Mouse (Mus musculus) hindbrain, embryonic 11.5 days (tissue): ENCODE results near the gene Adcy2. TPM values are rescaled to one million over a fixed set of nuclear protein-coding genes. Genes with fewer than 3 reads are reported as not detected.

ENCODE experiments used
- ATAC-seq: fragments of 200-750 bp; cut with Nextera tagmentation; 2 replicates; pipeline ENCODE4 v1.8.0; 2017; ENCODE audit warnings: mild to moderate bottlenecking, moderate TSS enrichment, moderate library complexity; ENCODE audit not compliant: low FRiP score
- DNase-seq: peaks from one replicate; pipeline ENCODE4 v3.0.0-alpha.2; 2015; ENCODE audit warnings: low spot score
- H3K27ac ChIP-seq: fragments of 300-500 bp; sonication (generic); 2 replicates; pipeline ENCODE4 v1.5.1; 2014; ENCODE audit warnings: mild to moderate bottlenecking, low read depth, low read length
- H3K27me3 ChIP-seq: fragments of 300-500 bp; sonication (generic); 2 replicates; pipeline ENCODE4 v1.6.1; 2014; ENCODE audit warnings: mild to moderate bottlenecking, low read length, moderate library complexity, mixed read lengths; ENCODE audit not compliant: control insufficient read depth, insufficient read depth
- H3K36me3 ChIP-seq: fragments of 300-500 bp; sonication (generic); 2 replicates; pipeline ENCODE4 v1.6.1; 2014; ENCODE audit warnings: mild to moderate bottlenecking, low read length, moderate library complexity, mixed read lengths; ENCODE audit not compliant: control insufficient read depth, insufficient read depth
- H3K4me1 ChIP-seq: fragments of 300-500 bp; sonication (generic); replicated peaks from 2 replicates; pipeline ENCODE4 v1.6.1; 2014; ENCODE audit warnings: low read length, mixed read lengths; ENCODE audit not compliant: control insufficient read depth, insufficient read depth
- H3K4me2 ChIP-seq: fragments of 300-500 bp; sonication (generic); replicated peaks from 2 replicates; pipeline ENCODE4 v1.6.1; 2014; ENCODE audit warnings: mild to moderate bottlenecking, low read depth, low read length
- H3K4me3 ChIP-seq: fragments of 300-500 bp; sonication (generic); 2 replicates; pipeline ENCODE4 v1.5.1; 2014; ENCODE audit warnings: low read depth, low read length
- H3K9ac ChIP-seq: fragments of 300-500 bp; sonication (generic); 2 replicates; pipeline ENCODE4 v1.6.1; 2014; ENCODE audit warnings: low read depth, low read length
- H3K9me3 ChIP-seq: fragments of 300-500 bp; sonication (generic); 2 replicates; pipeline ENCODE4 v1.6.1; 2016; ENCODE audit warnings: low read length; ENCODE audit not compliant: control insufficient read depth
- WGBS: fragments of 180-500 bp; shearing (Covaris S2); extraction: QIAGEN DNeasy Blood & Tissue Kit; methylation state at CpG from one replicate; pipeline ENCODE4 v1.1.7; 2014; 5-methylcytosine and 5-hydroxymethylcytosine counted together
- polyA plus RNA-seq: library from polyadenylated mRNA; unstranded; fragments of >200 nt; fragmentation: Nextera tagmentation; extraction: Ambion mirVana; gene quantifications from 2 replicates; pipeline ENCODE4 v1.2.1, GENCODE M21; 2014

Adcy2 gene
- polyA plus RNA-seq, 1 experiment from 2014 or later: 3.3 TPM

DNA sequence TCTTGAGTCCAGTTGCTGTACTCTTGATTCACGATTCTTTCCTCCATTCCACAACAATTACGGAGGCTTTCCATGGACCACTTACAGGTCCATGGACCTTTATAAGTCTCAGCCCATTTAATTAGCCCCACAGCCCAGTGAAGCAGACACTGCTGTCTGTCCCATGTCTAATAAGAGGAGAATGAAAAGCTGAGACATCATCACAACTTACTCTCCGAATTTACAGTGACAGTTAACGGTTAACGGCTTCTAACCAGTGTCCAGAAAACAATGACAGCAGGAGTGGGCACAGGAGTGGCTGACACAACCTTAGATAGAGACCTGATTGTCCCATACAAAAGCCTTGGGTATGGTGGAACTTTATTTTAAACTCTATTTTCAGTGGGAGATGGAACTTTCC is 253.9 kb downstream of the Adcy2 start:
- 97% methylated on average over 5 of the region's 5 CpGs for WGBS
- no peak overlapping the region for H3K4me2 ChIP-seq
- ATAC-seq (no peak), DNase-seq (no peak)
- H3K4me1 ChIP-seq: no peaks in the 10 kb centered on the region
- no peak overlapping the region for H3K4me3 ChIP-seq
- no peaks in the 10 kb centered on the region for H3K9me3 ChIP-seq
- H3K27ac ChIP-seq: no peak overlapping the region
- H3K27me3 ChIP-seq: no peaks in the 10 kb centered on the region
- H3K9ac ChIP-seq: no peak overlapping the region
- no peaks in the 10 kb centered on the region for H3K36me3 ChIP-seq

DNA sequence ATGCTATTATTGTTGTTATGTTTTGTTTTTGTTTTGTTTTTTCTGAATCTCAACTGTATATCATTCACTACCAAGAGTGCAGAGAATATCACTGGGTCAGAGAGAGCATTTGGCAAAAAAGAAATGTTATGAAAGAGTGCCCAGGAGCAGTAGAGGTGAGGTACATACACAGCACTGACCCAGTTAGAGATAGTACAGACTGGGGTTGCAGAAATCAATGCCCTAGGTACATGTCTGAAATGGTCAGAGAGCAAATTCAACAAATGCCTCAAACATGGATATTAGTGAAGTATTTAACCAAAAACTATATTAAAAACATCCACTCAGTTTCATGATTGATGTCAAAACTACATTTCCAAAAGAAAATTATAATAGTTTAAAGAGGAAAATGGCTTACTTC is 286.7 kb downstream of the Adcy2 start:
- Histone ChIP-seq H3K4me2 (no peak overlapping the region), H3K27me3 (no peaks in the 10 kb centered on the region), H3K4me1 (no peaks in the 10 kb centered on the region), H3K36me3 (no peaks in the 10 kb centered on the region), H3K9me3 (no peaks in the 10 kb centered on the region), H3K27ac (no peak overlapping the region), H3K9ac (no peak overlapping the region), H3K4me3 (no peak overlapping the region)
- DNase-seq (no peak), ATAC-seq (no peak)

DNA sequence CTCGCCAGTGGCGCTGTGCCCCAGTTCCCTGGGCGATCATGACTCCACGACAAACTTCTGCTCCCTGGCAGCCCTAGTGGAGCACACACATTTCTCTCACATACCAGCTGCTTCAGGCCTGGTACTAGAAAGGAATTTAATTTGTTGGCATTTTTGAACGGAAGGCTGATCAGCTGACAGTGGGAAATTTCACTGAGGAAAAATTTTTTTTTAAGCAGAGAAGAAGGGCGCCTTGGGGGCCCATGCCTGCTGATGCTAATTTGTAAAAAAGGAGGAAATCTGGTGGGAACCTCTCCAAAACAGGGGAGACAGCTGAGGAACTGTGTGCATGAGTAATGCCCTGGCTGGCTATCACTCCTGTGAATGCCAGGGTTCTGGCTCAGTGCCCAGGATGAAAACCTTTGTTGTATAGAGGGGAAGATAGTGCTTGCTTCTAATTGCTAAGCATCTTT is 292.0 kb downstream of the Adcy2 start:
- no peaks in the 10 kb centered on the region for H3K9me3 ChIP-seq
- DNase-seq: no peak
- H3K4me3 ChIP-seq: no peak overlapping the region
- no peaks in the 10 kb centered on the region for H3K4me1 ChIP-seq
- no peak overlapping the region for H3K9ac ChIP-seq
- 90% methylated on average over 6 of the region's 6 CpGs for WGBS
- no peak overlapping the region for H3K27ac ChIP-seq
- ATAC-seq: no peak
- no peak overlapping the region for H3K4me2 ChIP-seq
- H3K36me3 ChIP-seq: no peaks in the 10 kb centered on the region
- no peaks in the 10 kb centered on the region for H3K27me3 ChIP-seq

DNA sequence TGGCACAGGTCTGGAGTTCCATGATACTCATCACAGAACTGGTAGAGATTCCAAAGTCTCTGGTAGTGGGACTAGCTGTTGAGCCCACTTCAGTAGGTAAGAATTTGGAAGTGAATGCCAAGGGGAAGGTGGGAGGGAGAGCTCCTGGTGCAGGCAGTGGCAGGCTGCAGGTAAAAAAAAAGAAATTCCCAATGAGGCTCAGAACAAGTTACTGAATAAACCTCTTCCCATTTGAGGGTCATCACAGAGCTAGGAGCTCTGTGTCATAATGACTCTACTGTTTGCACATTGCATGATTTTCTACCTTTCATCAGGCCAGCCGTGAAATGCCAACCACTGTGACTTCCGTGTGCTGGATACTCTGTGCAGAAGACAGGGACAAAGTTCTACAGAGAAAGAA is 314.4 kb downstream of the Adcy2 start:
- Histone ChIP-seq H3K27me3 (no peaks in the 10 kb centered on the region), H3K4me1 (no peaks in the 10 kb centered on the region), H3K36me3 (no peaks in the 10 kb centered on the region), H3K4me2 (no peak overlapping the region), H3K9me3 (no peaks in the 10 kb centered on the region), H3K9ac (no peak overlapping the region), H3K4me3 (no peak overlapping the region), H3K27ac (no peak overlapping the region)
- DNase-seq (no peak), ATAC-seq (no peak)
- 96% methylated on average over 2 of the region's 2 CpGs for WGBS

DNA sequence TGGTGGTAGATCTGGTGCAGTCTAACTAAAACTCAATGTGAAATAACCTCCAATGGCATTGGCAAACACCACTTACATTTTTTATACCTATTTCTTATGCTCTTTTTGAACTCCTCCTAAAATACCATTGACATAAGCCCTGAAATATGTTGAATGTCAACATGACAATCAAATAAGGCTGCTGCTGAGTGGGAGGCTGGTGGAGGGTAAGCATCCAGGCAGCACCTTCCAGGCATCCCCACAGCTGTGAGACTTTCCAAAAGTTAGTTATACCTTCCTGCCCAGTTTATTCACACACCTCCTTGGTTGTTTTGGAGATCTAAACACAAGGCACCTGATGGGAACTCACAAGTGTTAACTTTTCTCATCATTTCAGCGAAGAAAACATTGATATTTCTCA is 318.9 kb downstream of the Adcy2 start:
- WGBS: 74% methylated on average over 1 of the region's 1 CpGs
- no peak overlapping the region for H3K27ac ChIP-seq

DNA sequence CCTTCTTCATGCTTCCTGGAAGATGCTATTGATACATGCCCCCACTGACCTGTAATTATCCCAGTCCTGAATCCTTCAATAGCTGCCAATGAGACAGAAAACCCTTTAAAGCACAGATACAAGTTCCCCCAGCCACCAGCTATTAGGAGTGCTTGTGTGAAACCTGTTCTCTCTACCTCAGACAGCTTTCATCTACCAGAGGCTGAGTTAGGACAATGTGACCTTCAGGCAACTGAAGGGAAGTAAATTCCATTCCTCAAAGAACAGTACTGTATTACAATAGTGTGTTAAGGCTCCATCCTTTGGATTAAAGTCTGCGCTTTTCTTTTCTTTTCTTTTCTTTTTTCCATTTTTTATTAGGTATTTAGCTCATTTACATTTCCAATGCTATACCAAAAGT is 356.6 kb downstream of the Adcy2 start:
- Histone ChIP-seq H3K9me3 (no peaks in the 10 kb centered on the region), H3K36me3 (no peaks in the 10 kb centered on the region), H3K27ac (no peak overlapping the region), H3K27me3 (no peaks in the 10 kb centered on the region), H3K4me2 (no peak overlapping the region), H3K4me1 (no peaks in the 10 kb centered on the region), H3K9ac (no peak overlapping the region), H3K4me3 (no peak overlapping the region)
- ATAC-seq: no peak
- WGBS: 96% methylated on average over 1 of the region's 1 CpGs
- no peak for DNase-seq

More for the DNA sequence above, 318.9 kb downstream of the Adcy2 start:
- Histone ChIP-seq H3K27me3 (no peaks in the 10 kb centered on the region), H3K9me3 (no peaks in the 10 kb centered on the region), H3K4me1 (no peaks in the 10 kb centered on the region), H3K36me3 (no peaks in the 10 kb centered on the region), H3K9ac (no peak overlapping the region), H3K4me3 (no peak overlapping the region), H3K4me2 (no peak overlapping the region)
- ATAC-seq (no peak), DNase-seq (no peak)

DNA sequence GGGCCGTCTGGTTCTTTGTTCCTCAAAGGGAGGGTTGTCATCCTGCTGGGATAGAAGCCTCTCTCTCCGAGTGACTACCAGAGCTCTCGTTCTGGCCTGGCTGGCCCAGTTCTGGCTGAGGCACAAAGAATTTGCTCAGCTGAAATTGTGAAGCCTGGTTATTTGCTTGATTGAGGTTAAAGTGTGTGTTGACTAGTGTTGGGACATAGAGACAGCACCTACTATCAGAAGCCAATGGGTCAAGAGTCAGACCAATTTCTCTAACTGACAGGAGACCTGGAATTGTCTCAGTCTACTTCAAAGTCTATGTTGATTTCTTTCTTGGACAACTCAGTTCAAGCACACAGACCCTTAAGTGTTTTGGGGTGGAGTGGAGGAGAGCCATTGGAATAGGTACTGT is 372.3 kb downstream of the Adcy2 start:
- H3K4me1 ChIP-seq: no peaks in the 10 kb centered on the region
- DNase-seq (no peak), ATAC-seq (no peak)
- H3K27me3 ChIP-seq: no peaks in the 10 kb centered on the region
- WGBS: 80% methylated on average over 3 of the region's 3 CpGs
- no peak overlapping the region for H3K27ac ChIP-seq
- H3K9me3 ChIP-seq: no peaks in the 10 kb centered on the region
- no peak overlapping the region for H3K4me2 ChIP-seq
- H3K4me3 ChIP-seq: no peak overlapping the region
- H3K9ac ChIP-seq: no peak overlapping the region
- no peaks in the 10 kb centered on the region for H3K36me3 ChIP-seq

DNA sequence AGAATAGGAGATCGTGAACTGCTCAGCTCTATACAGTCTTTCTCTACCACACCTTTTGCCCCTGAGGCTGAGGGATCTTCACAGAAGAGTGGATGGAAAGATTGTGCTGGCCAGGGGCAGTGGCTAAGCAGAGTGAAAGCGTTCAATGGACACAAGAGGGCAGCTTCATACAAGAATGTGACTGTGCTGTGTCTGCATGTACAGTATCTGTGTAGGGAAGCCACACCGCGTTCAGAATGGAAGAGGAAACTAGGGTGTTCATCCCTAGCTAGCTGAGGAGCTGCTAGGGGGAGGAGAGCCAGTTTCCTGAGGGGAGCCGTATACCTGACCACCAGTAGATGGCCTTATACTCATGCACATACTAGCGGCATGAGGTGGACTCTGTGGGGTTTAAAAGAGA is 376.5 kb downstream of the Adcy2 start:
- DNase-seq (no peak), ATAC-seq (no peak)
- Histone ChIP-seq H3K9me3 (no peaks in the 10 kb centered on the region), H3K4me2 (no peak overlapping the region), H3K36me3 (no peaks in the 10 kb centered on the region), H3K27ac (no peak overlapping the region), H3K27me3 (no peaks in the 10 kb centered on the region), H3K9ac (no peak overlapping the region), H3K4me1 (no peaks in the 10 kb centered on the region), H3K4me3 (no peak overlapping the region)
- 66% methylated on average over 6 of the region's 6 CpGs for WGBS

DNA sequence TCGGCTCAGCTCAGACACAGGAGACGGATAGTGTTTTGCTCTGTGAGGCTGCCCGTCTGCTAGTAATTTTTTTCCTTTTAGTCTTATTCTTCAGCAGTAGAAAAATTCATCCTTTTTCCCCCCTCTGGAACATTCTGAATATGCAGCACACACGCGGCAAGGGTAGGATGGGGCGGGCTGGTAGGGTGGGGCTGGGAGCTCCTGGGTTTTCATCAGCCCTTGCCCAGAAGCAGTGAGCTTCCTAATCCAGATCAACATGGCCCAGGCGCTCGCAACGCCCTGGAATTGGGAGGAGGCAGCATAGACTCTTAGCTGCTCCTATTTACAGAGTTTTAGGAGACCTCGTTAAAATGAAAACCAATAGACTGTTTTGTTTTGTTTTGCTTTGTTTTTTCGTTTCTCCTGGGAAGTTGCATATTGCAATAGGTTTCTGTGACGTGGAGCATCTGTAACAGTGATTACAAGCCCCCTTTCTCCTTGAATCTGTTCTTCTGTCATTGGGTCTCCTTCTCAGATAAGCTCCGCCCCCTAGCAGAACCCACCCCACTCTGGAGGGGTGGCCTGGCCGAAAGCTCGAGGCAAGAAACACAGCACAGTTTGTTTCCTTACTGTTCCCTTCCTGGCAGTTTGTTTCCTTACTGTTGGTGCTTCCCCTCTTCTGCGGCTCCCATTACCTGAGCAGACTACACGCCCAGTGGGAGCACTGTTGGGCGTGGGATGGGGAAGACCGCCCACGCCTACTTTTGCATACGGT is 391.5 kb downstream of the Adcy2 start:
- Histone ChIP-seq H3K9ac (no peak overlapping the region), H3K27ac (no peak overlapping the region), H3K4me1 (no peaks in the 10 kb centered on the region), H3K27me3 (no peaks in the 10 kb centered on the region), H3K4me3 (no peak overlapping the region), H3K9me3 (no peaks in the 10 kb centered on the region), H3K36me3 (no peaks in the 10 kb centered on the region), H3K4me2 (no peak overlapping the region)
- no peak for ATAC-seq
- 61% methylated on average over 21 of the region's 21 CpGs for WGBS
- DNase-seq: peak; percentile 27
